Mouse (Mus musculus): ENCODE measurements around the gene Rasal2.

Rasal2 gene

DNA sequence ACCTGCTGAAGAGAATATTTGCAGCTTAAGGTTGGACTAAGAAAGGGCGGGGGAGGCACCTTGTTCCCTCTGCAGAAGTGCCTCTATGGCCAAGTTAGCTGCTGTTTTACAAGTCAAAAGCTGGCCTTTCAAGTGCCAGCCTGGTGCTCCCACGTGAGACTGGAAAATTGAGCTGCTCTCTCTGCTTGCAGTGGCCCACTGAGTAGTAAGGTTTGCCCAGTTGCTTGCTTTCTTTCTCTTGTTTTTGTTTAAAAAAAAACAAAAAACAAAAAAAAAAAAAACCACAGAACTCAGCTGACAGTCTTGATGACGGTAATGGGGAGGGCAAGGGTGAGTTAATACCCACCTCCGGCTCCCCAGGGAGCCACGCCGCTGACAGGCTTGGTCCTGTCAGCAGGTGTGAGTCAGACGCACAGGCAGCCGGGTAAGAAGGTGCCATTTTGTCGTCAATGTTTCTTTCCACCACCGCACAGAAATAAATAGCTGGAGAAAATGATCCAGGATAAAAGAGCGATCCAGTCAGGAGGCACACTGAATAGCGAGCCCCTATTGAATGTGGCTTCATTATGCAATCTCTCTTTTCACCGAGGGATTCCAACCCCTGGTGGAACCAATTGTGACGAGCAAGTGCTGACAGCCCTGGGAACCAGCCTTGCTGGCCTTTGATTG, 27.7 kb upstream of the Rasal2 start:
- DNase-seq (ENCODE audit: extremely low read depth, insufficient read length, low spot score) = peak; percentile 36

GRCm38 (mm10) chr1:157439101-157439500, 26.7 kb upstream of the Rasal2 start:
- no peak for DNase-seq (ENCODE audit: extremely low read depth, insufficient read length, low spot score)

DNA sequence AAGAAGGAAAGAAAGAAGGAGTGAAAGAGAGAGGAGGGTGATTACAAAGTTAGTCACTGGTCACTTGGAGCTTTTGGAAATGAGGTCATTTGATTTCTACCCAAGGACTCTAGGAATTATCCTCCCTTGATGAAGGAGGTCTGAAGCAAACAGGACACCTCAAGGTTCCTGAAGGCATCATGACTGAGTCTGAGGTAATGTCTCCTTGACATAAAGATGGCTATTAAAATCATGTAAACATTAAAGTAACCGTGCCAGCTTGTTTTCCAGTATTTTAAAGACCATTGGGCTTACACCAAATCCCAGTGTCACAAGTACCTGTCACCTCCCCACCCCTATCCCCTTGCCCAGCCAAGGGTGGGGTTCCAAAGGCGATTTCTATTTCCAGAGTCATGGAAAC, 25.9 kb upstream of the Rasal2 start:
- no peak for DNase-seq (ENCODE audit: extremely low read depth, insufficient read length, low spot score)

DNA sequence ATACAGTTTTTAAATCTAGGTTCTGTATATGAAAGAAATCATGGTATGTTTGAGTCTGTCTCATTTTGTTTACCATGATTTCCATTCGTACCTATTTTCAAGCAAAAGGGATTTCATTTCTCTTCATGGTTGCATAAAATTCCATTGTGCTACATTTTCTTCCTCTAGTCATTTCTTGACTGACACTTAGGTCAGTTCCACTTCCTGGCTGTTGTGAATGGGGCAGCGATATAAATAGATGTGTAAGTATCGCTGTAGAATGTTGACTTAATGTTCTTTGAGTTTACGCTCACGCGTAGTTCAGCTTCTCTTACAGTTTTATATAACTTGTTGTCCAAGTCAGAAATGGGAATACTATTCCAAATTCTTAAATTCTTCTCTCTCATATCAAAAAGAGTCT, 23.5 kb upstream of the Rasal2 start:
- DNase-seq (ENCODE audit: extremely low read depth, insufficient read length, low spot score) = no peak

- no peak for DNase-seq (ENCODE audit: extremely low read depth, insufficient read length, low spot score)
Observed at GRCm38 (mm10) chr1:157434404-157434803, 22.0 kb upstream of the Rasal2 start.

GRCm38 (mm10) chr1:157433316-157433715, 20.9 kb upstream of the Rasal2 start:
- DNase-seq (ENCODE audit: extremely low read depth, insufficient read length, low spot score) = no peak

DNA sequence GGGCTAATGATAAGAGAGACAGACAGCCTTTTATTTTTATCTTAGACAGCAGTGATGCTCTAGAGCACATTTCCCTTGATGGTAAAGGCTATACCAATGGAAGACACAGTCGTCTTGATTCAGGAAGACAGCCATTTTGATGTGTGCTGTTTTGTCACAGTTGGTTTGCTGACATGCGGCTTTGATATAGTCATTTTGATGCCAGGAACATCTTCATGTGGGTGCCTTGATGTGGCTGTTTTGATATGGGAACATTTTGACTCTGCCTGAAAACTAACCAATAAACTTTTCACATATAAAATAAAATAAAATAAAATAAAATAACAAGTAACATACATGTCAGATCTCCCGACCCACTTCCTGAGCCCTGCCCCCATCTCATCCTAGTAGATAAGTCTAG, 16.0 kb upstream of the Rasal2 start:
- no peak for DNase-seq (ENCODE audit: extremely low read depth, insufficient read length, low spot score)

DNA sequence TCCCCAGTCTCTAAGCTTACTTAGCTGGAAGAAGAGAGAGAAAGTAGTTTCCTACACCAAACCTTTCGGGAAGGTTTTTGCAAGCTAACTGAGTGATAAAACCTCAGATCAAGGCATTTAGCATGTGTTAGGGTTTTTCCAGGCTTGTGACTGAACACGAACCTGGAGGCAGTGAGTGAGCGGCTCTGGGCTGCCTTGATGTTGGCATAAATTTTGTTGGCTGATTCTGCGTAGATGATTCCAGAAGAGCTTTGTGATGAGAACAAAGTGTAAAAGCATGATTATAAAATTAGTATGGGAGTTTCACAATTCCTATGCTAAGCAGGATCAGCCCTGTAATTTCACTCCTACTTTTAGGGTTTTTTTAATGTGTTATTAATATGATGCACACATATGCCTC, 15.2 kb upstream of the Rasal2 start:
- DNase-seq (ENCODE audit: extremely low read depth, insufficient read length, low spot score) = no peak

GRCm38 (mm10) chr1:157426933-157427332, 14.5 kb upstream of the Rasal2 start:
- no peak for DNase-seq (ENCODE audit: extremely low read depth, insufficient read length, low spot score)

- DNase-seq (ENCODE audit: extremely low read depth, insufficient read length, low spot score) = no peak
Observed at GRCm38 (mm10) chr1:157425741-157426427, 13.5 kb upstream of the Rasal2 start.

DNA sequence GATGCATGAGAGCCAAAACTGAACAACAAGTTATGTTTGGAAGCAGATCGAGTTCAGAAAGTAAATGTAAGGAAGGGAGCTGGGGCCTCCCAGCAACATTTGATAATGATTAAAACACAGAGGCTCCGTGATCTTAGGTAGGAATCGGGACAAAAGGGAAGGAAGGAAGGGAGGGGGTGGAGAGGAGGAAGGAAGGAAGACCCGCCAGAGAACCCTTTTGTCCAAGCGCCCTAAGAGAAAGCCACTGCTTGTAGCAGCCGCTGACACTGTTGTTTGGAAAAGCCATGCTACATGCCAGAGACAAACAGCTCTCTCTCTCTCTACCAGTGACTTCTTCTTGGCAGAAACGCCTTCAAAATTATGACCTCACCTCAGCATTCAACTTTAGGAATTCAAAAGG, 5.5 kb upstream of the Rasal2 start:
- DNase-seq (ENCODE audit: extremely low read depth, insufficient read length, low spot score) = no peak

DNA sequence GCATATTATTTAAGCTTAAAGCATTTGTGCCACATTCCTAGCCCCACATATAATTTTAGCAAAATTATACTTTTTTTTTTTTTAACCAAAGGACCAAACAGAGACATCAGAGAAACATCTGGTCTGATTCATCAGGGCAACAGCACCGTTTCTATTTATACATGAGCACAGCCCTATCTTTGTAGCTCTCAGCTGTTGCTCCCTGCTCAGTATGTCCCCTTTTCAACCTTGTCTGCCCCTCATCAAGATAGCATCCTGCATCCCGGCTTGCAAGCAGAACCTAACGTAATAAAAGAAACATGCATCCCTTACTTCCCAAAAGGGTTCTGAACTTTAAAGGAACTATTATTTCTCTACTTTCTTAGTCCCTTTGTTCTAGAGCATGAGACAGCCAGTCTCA, 5.0 kb upstream of the Rasal2 start:
- no peak for DNase-seq (ENCODE audit: extremely low read depth, insufficient read length, low spot score)

GRCm38 (mm10) chr1:157416628-157417027, 4.2 kb upstream of the Rasal2 start:
- DNase-seq (ENCODE audit: extremely low read depth, insufficient read length, low spot score) = no peak

DNA sequence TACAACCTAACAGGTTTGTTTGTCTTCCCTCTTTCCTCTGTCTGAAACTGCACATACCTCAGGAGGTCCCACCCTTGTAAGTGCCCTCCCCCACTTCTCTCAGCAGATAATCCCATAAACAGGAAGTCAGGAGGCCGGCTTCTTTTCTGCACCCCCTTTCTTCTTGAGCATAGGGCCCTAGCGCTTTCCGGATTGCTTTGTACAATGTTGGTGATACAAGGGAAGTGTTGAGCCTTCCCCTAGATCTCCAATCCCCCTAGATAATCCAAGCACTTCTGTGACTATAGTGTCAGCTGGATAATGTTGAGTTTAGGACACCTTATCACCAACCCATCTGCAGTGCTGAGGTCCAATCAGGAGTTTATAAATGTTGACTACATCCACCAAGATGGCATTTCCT, 3.4 kb upstream of the Rasal2 start:
- no peak for DNase-seq (ENCODE audit: extremely low read depth, insufficient read length, low spot score)

DNA sequence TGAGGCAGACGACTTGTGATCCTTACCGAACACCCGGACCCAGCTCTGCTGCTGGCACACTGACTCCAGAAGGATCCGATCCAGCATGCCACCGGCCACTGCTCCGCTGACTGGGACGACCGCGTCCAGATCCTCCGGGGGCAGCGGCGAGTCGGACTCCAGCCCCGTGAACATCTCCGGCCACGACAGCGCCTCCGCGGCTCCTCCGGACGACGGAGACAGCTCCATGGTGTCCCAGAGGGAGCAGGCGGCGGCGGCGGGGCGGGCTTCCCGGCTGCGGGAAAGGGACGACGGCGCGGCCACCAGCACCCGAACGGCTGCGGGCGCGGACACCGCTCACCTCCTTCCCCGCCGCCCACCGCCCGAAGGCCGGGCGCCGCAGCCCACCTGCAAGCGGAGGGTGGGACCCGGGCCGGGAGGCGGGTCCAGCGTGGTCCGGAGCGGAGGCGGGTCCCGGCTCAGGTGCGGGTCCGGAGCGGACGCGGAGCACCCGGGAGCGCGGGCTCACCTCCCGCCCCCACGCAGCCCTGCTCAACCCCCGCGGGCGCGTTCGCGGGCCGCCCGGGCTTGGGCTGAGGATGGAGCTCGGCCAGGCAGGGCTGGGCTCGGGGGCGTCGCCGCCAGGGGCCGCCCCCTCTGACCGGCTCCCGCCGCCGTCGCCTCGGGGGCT, 549 bp downstream of the Rasal2 start:
- peak; percentile 76 for DNase-seq (ENCODE audit: extremely low read depth, insufficient read length, low spot score)

DNA sequence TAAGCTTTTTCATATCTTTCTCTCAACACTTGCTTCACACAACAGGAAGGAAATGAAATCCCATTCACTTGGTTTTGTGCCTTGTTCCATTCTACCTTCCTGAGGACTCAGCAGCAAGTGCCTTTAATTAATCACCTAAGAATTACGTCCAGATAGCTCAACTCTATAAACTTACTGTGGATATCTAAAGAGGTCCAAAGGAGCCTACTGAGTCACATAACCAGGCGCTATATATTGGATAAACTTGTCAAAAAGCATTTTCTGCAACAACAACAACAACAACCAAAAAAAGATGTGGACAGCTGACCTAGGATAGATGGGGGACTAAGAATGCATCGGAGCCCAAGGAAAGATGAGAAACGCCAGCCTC, 1.1 kb downstream of the Rasal2 start:
- DNase-seq (ENCODE audit: extremely low read depth, insufficient read length, low spot score) = no peak

DNA sequence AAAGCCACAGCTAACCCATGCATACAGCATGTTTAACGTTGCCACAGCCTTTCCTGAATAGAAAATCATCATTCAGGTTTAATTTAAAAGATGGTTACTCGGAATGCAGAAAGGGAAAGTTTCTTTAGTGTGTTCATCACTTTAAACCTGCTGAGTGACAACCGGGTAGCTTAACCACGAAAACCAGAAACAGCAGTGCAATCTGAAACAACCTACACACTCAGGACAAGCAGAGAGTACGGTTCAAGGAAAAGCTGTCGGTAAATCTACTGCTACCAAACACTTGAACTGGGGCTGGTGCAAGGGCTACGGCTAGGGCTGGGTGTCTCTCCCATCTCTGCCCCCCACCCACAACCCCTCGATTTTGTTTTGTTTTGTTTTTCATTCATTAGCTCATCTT, 1.5 kb downstream of the Rasal2 start:
- peak; percentile 24 for DNase-seq (ENCODE audit: extremely low read depth, insufficient read length, low spot score)

- DNase-seq (ENCODE audit: extremely low read depth, insufficient read length, low spot score) = no peak
Observed at GRCm38 (mm10) chr1:157409648-157410047, 2.7 kb downstream of the Rasal2 start.

DNA sequence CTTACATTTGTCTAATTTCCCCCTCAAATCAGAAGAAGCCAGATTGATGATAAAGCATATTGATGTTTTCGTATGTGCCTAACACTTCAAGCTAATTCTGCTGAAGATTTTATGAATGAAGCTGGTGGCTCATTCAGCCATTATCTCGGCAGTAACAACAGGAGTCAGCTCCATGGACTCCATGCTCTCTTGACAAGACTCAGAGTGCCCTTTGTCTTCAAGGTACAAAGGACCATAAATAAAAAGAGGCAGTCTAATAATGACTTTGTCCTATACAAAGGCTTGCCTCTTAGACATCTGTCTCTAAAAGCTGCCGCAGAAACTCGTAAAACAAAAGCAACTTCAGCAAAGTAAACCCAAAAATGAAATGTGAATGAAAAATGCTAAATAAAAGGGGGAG, 24.4 kb downstream of the Rasal2 start:
- DNase-seq (ENCODE audit: extremely low read depth, insufficient read length, low spot score) = no peak

DNA sequence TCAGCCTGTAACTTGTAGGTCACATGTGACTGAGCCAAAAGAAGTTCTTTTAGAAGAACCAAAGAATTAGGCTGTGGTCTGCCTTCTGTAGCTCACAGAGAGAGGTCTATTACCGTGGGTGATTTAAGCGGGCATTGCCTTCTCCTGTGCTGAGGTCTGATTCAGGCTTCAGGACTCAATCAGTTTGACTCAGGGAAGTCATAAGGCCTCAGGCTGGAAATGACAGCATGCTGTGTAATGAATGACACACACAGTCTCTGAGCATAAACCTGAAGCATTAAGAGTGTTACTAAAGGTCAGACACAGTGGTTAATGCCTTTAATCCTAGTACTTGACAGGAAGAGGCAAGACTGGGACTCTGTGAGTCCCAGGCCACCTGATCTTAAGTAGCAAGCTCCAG, 31.7 kb downstream of the Rasal2 start:
- peak; percentile 79 for DNase-seq (ENCODE audit: extremely low read depth, insufficient read length, low spot score)

DNA sequence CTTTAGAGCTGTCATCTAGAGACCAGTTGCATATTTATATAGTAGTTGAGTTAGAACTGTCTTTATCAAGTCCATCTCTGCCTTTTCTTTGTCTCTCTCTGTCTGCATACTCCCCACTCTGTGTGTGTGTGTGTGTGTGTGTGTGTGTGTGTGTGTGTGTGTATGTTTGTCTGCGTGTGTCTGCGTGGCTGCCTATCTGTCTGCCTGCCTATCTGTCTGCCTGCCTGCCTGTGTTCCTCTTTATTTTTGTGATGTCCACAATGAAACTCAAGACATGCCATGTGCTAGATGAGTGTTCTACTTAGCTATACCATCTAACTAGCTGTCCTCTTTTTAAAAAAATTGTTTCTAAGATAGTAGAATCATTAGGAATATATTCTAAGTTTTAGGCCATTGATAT, 42.0 kb downstream of the Rasal2 start:
- DNase-seq (ENCODE audit: extremely low read depth, insufficient read length, low spot score) = no peak

DNA sequence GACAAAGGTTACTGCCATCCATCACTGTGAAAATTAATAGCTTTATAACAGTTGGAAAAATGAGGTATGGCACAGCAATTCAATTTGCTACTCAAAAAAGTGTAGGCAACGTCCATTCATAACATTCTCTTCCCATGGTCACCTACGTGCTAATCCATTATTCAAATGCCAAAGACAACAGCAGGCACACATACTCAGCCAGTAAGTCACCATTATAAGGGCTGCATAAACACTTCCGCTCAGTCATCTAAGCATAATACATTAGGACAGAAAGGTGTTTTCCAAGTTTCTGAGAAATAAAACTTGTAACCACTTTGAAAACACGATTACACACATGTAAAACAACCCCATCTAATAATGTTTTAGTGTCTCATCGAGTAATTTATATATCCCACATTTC, 44.1 kb downstream of the Rasal2 start:
- DNase-seq (ENCODE audit: extremely low read depth, insufficient read length, low spot score) = no peak

Measured in 3134 (cell line).